Mouse (Mus musculus) neutrophil, adult 5-6 weeks (primary cell): ENCODE results near the gene Kdelc1. TPM values are rescaled to one million over a fixed set of nuclear protein-coding genes. Genes with fewer than 3 reads are reported as not detected.

Experiments used
- ATAC-seq: fragments of 151-379, 151-347 bp; 2 replicates; pipeline ENCODE4 v1.8.0; 2017; ENCODE audit warnings: mild to moderate bottlenecking, moderate TSS enrichment; ENCODE audit not compliant: insufficient number of reproducible peaks, poor library complexity, low FRiP score, severe bottlenecking; ENCODE audit errors: extremely low read depth
- total RNA-seq: library from RNA; stranded (forward); fragments of 200-1000 nt; gene quantifications from 2 replicates; pipeline ENCODE4 v1.2.3, GENCODE M21; 2017

The Kdelc1 gene
- total RNA-seq = 1.2 and 2.3 TPM in 2 replicates

- peak; percentile 51; the same call in 1 of the 2 replicates for ATAC-seq
These were observed at the start of gene Kdelc1, which contains the start of gene Bivm for GRCm38 (mm10) chr1:44118239-44119054. Kdelc1 (minus strand) TSS chr1:44118808. Bivm (plus strand) TSS chr1:44118957.

- no peak for ATAC-seq
These were observed 49.3 kb upstream of the Kdelc1 start for GRCm38 (mm10) chr1:44167859-44168383.

GRCm38 (mm10) chr1:44162389-44162788 lies 43.8 kb upstream of the Kdelc1 start:
- no peak for ATAC-seq

GRCm38 (mm10) chr1:44161818-44162217 lies 43.2 kb upstream of the Kdelc1 start:
- no peak for ATAC-seq

GRCm38 (mm10) chr1:44158317-44158716 lies 39.7 kb upstream of the Kdelc1 start:
- ATAC-seq = no peak

- no peak for ATAC-seq
These were observed 36.7 kb upstream of the Kdelc1 start for GRCm38 (mm10) chr1:44155287-44155686.

GRCm38 (mm10) chr1:44148706-44149105 lies 30.1 kb upstream of the Kdelc1 start:
- ATAC-seq = no peak

GRCm38 (mm10) chr1:44147563-44148381 lies 29.2 kb upstream of the Kdelc1 start, which contains the start of gene Ercc5:
Ercc5 (plus strand) TSS chr1:44147744.
- ATAC-seq = peak; percentile 95

GRCm38 (mm10) chr1:44142747-44143146 lies 24.1 kb upstream of the Kdelc1 start:
- ATAC-seq = no peak

- no peak for ATAC-seq
These were observed 21.6 kb upstream of the Kdelc1 start for GRCm38 (mm10) chr1:44140232-44140631.

- no peak for ATAC-seq
These were observed 11.4 kb upstream of the Kdelc1 start for GRCm38 (mm10) chr1:44129929-44130581.

GRCm38 (mm10) chr1:44125590-44125989 lies 7.0 kb upstream of the Kdelc1 start:
- no peak for ATAC-seq

GRCm38 (mm10) chr1:44122256-44122655 lies 3.6 kb upstream of the Kdelc1 start:
- peak; percentile 34 for ATAC-seq

- ATAC-seq = no peak
These were observed 1.4 kb upstream of the Kdelc1 start for GRCm38 (mm10) chr1:44120074-44120406.

- ATAC-seq = peak; percentile 42
These were observed 829 bp upstream of the Kdelc1 start for GRCm38 (mm10) chr1:44119201-44120073.

GRCm38 (mm10) chr1:44117571-44117970 lies 1.0 kb downstream of the Kdelc1 start:
- no peak for ATAC-seq

- no peak for ATAC-seq
These were observed 15.7 kb downstream of the Kdelc1 start for GRCm38 (mm10) chr1:44102939-44103338.

- ATAC-seq = peak; percentile 83
These were observed 16.3 kb downstream of the Kdelc1 start, which contains the start of gene Tex30 for GRCm38 (mm10) chr1:44102259-44102717. Tex30 (minus strand) TSS chr1:44102441.
